Mouse (Mus musculus): ENCODE data around the gene Rab30. TPM values are rescaled to one million over a fixed set of nuclear protein-coding genes. Genes with fewer than 3 reads are reported as not detected.
"Not testable (repeated sequence)": the region's sequence is repeated elsewhere in the genome, so short reads cannot be mapped to it uniquely, and the experiment has no call there.

Gene Rab30
- polyA plus RNA-seq, 1 experiment from 2014 or later: 28.8 TPM

GRCm38 (mm10) chr7:92761161-92761560, 19.8 kb downstream of the Rab30 start:
- TF ChIP-seq EP300 (IDR thresholded peaks at IDR 0.05; ENCODE audit: low read depth) (no peak), CTCF (IDR thresholded peaks at IDR 0.05; ENCODE audit: low read depth) (no peak)
- no peaks in the 10 kb centered on the region for H3K9me3 ChIP-seq (ENCODE audit: low read length)
- H3K36me3 ChIP-seq (replicated peaks; ENCODE audit: insufficient read depth, low read length): no peaks in the 10 kb centered on the region
- ATAC-seq (no peak), DNase-seq (no peak)
- no peak overlapping the region for H3K27ac ChIP-seq (ENCODE audit: low read depth)
- H3K4me1 ChIP-seq (ENCODE audit: insufficient read depth): no peaks in the 10 kb centered on the region
- no peak overlapping the region for H3K9ac ChIP-seq (replicated peaks)
- no peaks in the 10 kb centered on the region for H3K27me3 ChIP-seq (ENCODE audit: insufficient read depth, low read length)
- 82% methylated on average over 9 of the region's 9 CpGs for WGBS (ENCODE audit: insufficient replicate concordance)
- no peak overlapping the region for H3K4me2 ChIP-seq (ENCODE audit: low read depth, low read length)
- H3K4me3 ChIP-seq (ENCODE audit: low read depth, low read length): no peak overlapping the region

- no peak overlapping the region for H3K4me2 ChIP-seq (ENCODE audit: low read depth, low read length)
- no peak for TF ChIP-seq EP300 (IDR thresholded peaks at IDR 0.05; ENCODE audit: low read depth)
- TF ChIP-seq CTCF (IDR thresholded peaks at IDR 0.05; ENCODE audit: low read depth): no peak
- DNase-seq (no peak), ATAC-seq (no peak)
- H3K4me3 ChIP-seq (ENCODE audit: low read depth, low read length): no peak overlapping the region
- no peaks in the 10 kb centered on the region for H3K27me3 ChIP-seq (ENCODE audit: insufficient read depth, low read length)
- WGBS (ENCODE audit: insufficient replicate concordance): 80% methylated on average over 9 of the region's 9 CpGs
- H3K27ac ChIP-seq (ENCODE audit: low read depth): no peak overlapping the region
- no peaks in the 10 kb centered on the region for H3K36me3 ChIP-seq (replicated peaks; ENCODE audit: insufficient read depth, low read length)
- H3K9me3 ChIP-seq (ENCODE audit: low read length): no peaks in the 10 kb centered on the region
- 0 out of 2 replicates have a peak, but pooled peaks cover 2% of the 10 kb centered on the region for H3K4me1 ChIP-seq (ENCODE audit: insufficient read depth)
- H3K9ac ChIP-seq (replicated peaks): no peak overlapping the region
Measured at GRCm38 (mm10) chr7:92765426-92765825, 24.0 kb downstream of the Rab30 start.

GRCm38 (mm10) chr7:92766096-92767090, 25.0 kb downstream of the Rab30 start:
- Histone ChIP-seq H3K4me2 (ENCODE audit: low read depth, low read length) (no peak overlapping the region), H3K9me3 (ENCODE audit: low read length) (no peaks in the 10 kb centered on the region), H3K4me1 (ENCODE audit: insufficient read depth) (0 out of 2 replicates have a peak, but pooled peaks cover 2% of the 10 kb centered on the region), H3K27ac (ENCODE audit: low read depth) (no peak overlapping the region), H3K27me3 (ENCODE audit: insufficient read depth, low read length) (no peaks in the 10 kb centered on the region), H3K4me3 (ENCODE audit: low read depth, low read length) (no peak overlapping the region), H3K9ac (replicated peaks) (no peak overlapping the region), H3K36me3 (replicated peaks; ENCODE audit: insufficient read depth, low read length) (no peaks in the 10 kb centered on the region)
- DNase-seq (no peak), ATAC-seq (no peak)
- TF ChIP-seq CTCF (IDR thresholded peaks at IDR 0.05; ENCODE audit: low read depth) (no peak), EP300 (IDR thresholded peaks at IDR 0.05; ENCODE audit: low read depth) (no peak)
- WGBS (ENCODE audit: insufficient replicate concordance): 74% methylated on average over 9 of the region's 9 CpGs

DNA sequence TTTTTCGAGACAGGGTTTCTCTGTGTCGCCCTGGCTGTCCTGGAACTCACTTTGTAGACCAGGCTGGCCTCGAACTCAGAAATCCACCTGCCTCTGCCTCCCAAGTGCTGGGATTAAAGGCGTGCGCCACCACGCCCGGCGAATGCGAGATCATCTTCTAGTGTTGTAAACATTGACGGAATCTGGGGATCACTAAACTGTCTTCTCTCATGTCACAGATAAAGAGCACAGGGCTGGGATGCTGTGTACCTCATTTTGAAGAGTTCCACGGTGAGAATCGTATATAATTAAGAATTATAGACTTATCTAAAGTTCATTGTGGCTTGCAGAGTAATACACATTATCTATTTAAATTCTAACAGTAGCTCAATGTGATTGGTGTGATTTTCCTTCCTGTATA, 26.7 kb downstream of the Rab30 start:
- H3K4me3 ChIP-seq (ENCODE audit: low read depth, low read length); H3K36me3 ChIP-seq (replicated peaks; ENCODE audit: insufficient read depth, low read length); H3K9me3 ChIP-seq (ENCODE audit: low read length); H3K4me1 ChIP-seq (ENCODE audit: insufficient read depth); H3K9ac ChIP-seq (replicated peaks); H3K27me3 ChIP-seq (ENCODE audit: insufficient read depth, low read length); DNase-seq; ATAC-seq; H3K27ac ChIP-seq (ENCODE audit: low read depth); H3K4me2 ChIP-seq (ENCODE audit: low read depth, low read length): not testable (repeated sequence)
- 85% methylated on average over 12 of the region's 12 CpGs for WGBS (ENCODE audit: insufficient replicate concordance)

DNA sequence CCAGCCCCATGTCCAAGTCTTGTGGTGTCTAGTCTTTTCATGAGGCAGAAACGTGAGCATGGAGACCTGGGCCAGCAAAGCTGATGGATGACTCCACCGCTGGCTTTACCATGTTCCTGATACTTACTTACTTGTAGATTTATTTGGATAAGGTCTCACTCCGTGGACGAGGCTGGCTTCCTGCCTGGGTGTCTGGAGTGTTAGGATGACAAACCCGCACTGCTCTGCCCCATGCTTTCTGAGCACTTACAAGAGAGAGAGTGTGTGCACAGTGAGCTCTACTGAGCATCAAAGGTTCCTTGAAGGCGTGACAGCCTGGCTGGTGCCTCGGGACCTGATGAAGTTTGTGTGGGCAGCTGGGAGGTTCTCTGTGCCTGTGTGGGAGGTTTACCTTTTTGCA, 27.5 kb downstream of the Rab30 start:
- Histone ChIP-seq H3K9ac (replicated peaks) (no peak overlapping the region), H3K4me1 (ENCODE audit: insufficient read depth) (0 out of 2 replicates have a peak, but pooled peaks cover 2% of the 10 kb centered on the region), H3K4me3 (ENCODE audit: low read depth, low read length) (no peak overlapping the region), H3K4me2 (ENCODE audit: low read depth, low read length) (no peak overlapping the region), H3K9me3 (ENCODE audit: low read length) (no peaks in the 10 kb centered on the region), H3K27ac (ENCODE audit: low read depth) (no peak overlapping the region), H3K36me3 (replicated peaks; ENCODE audit: insufficient read depth, low read length) (no peaks in the 10 kb centered on the region), H3K27me3 (ENCODE audit: insufficient read depth, low read length) (no peaks in the 10 kb centered on the region)
- DNase-seq (no peak), ATAC-seq (no peak)
- 70% methylated on average over 7 of the region's 7 CpGs for WGBS (ENCODE audit: insufficient replicate concordance)
- TF ChIP-seq EP300 (IDR thresholded peaks at IDR 0.05; ENCODE audit: low read depth) (no peak), CTCF (IDR thresholded peaks at IDR 0.05; ENCODE audit: low read depth) (no peak)

GRCm38 (mm10) chr7:92773006-92773405, 31.6 kb downstream of the Rab30 start:
- H3K9ac ChIP-seq (replicated peaks): no peak overlapping the region
- no peak for ATAC-seq
- no peaks in the 10 kb centered on the region for H3K36me3 ChIP-seq (replicated peaks; ENCODE audit: insufficient read depth, low read length)
- 0 out of 2 replicates have a peak, but pooled peaks cover 2% of the 10 kb centered on the region for H3K4me1 ChIP-seq (ENCODE audit: insufficient read depth)
- H3K4me3 ChIP-seq (ENCODE audit: low read depth, low read length): no peak overlapping the region
- H3K27me3 ChIP-seq (ENCODE audit: insufficient read depth, low read length): no peaks in the 10 kb centered on the region
- no peak for TF ChIP-seq CTCF (IDR thresholded peaks at IDR 0.05; ENCODE audit: low read depth)
- no peak for TF ChIP-seq EP300 (IDR thresholded peaks at IDR 0.05; ENCODE audit: low read depth)
- 74% methylated on average over 3 of the region's 3 CpGs for WGBS (ENCODE audit: insufficient replicate concordance)
- no peak overlapping the region for H3K4me2 ChIP-seq (ENCODE audit: low read depth, low read length)
- no peak overlapping the region for H3K27ac ChIP-seq (ENCODE audit: low read depth)
- no peak for DNase-seq
- no peaks in the 10 kb centered on the region for H3K9me3 ChIP-seq (ENCODE audit: low read length)

Data from liver, postnatal 0 days (tissue).